Mouse (Mus musculus): Measurements from ENCODE around the gene Nr1h4. TPM values are rescaled to one million over a fixed set of nuclear protein-coding genes. Genes with fewer than 3 reads are reported as not detected.
A peak's percentile ranks its signal among the peaks of the same experiment; 100 is the strongest.
"Not testable (repeated sequence)": the region's sequence is repeated elsewhere in the genome, so short reads cannot be mapped to it uniquely, and the experiment has no call there.

The Nr1h4 gene
- polyA plus RNA-seq, 1 experiment from 2014 or later: not detected

DNA sequence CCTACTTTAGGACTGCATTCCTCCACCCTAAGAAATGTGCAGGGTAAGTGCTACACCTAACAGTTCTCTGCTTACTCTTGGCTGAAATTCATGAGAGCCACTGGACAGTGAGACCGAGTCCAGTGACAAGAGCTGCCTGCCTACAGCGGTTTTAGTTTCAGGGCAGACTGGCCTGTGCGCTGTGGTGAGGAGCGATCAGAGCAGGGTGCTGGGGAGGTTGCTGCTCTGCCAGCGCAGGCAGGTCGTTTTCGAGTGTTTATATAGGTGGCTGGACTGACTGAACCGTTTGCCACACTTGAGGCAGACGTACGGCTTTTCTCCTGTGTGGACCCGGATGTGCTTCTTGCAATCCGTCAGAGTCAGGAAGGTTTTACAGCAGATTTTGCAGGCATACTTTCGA, 21.5 kb upstream of the Nr1h4 start:
- H3K9me3 ChIP-seq (ENCODE audit: control insufficient read depth, low read length); H3K27me3 ChIP-seq (ENCODE audit: control insufficient read depth, insufficient read depth, low read length); H3K4me1 ChIP-seq (ENCODE audit: control insufficient read depth, insufficient read depth, low read length); H3K36me3 ChIP-seq (ENCODE audit: control insufficient read depth, insufficient read depth, low read length); ATAC-seq (ENCODE audit: insufficient read depth, low FRiP score, low TSS enrichment); H3K4me3 ChIP-seq (ENCODE audit: low read depth, low read length); H3K9ac ChIP-seq (ENCODE audit: low read length); DNase-seq (ENCODE audit: low spot score); H3K4me2 ChIP-seq (ENCODE audit: low read depth); H3K27ac ChIP-seq (ENCODE audit: low read depth, low read length): not testable (repeated sequence)
- 74% methylated on average over 12 of the region's 13 CpGs for WGBS

DNA sequence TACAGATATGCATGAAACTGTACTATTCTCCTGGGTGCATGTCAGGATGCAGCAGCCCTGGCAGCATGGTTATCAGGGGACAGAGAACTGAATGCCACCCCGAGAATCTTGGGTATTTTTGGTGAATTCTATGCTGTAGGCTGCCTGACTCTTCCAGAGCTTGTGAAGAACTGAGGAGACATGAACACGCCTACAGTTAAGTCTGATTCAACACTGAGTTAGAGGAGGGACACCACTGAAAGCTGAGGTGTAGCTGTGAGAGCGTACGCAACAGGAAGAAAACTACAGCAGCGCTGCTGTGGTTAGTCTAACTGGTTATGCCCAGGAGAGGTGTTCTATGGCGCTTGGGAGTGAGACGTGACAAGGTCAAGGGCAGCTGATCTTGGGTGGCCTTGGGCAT, 20.5 kb upstream of the Nr1h4 start:
- H3K4me2 ChIP-seq (ENCODE audit: low read depth); H3K27ac ChIP-seq (ENCODE audit: low read depth, low read length); H3K4me1 ChIP-seq (ENCODE audit: control insufficient read depth, insufficient read depth, low read length); ATAC-seq (ENCODE audit: insufficient read depth, low FRiP score, low TSS enrichment); H3K27me3 ChIP-seq (ENCODE audit: control insufficient read depth, insufficient read depth, low read length); H3K9me3 ChIP-seq (ENCODE audit: control insufficient read depth, low read length); DNase-seq (ENCODE audit: low spot score); H3K36me3 ChIP-seq (ENCODE audit: control insufficient read depth, insufficient read depth, low read length); H3K4me3 ChIP-seq (ENCODE audit: low read depth, low read length); H3K9ac ChIP-seq (ENCODE audit: low read length): not testable (repeated sequence)
- WGBS: 86% methylated on average over 7 of the region's 7 CpGs

DNA sequence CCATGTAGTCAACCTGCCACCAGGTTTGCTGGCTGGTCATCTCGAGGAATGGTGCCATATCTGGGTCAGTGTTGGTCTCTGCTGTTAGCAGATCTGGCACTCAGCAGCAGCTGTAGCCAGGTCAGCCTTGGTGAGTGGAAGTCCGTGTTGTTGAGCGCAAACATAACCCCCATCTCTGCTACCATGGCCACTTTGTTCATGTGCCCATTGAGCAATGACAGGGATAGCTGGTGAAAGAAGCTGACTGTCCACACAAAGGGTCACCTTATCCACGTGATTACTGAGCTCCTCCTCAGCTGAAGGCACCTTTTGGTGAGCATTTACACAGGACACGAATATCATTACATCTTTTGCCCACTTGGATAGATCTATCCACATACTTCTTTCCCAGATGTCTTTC, 19.6 kb upstream of the Nr1h4 start:
- Histone ChIP-seq H3K4me3 (ENCODE audit: low read depth, low read length) (no peak overlapping the region), H3K36me3 (ENCODE audit: control insufficient read depth, insufficient read depth, low read length) (no peaks in the 10 kb centered on the region), H3K27me3 (ENCODE audit: control insufficient read depth, insufficient read depth, low read length) (no peaks in the 10 kb centered on the region), H3K9me3 (ENCODE audit: control insufficient read depth, low read length) (no peaks in the 10 kb centered on the region), H3K27ac (ENCODE audit: low read depth, low read length) (no peak overlapping the region), H3K4me2 (ENCODE audit: low read depth) (no peak overlapping the region), H3K4me1 (ENCODE audit: control insufficient read depth, insufficient read depth, low read length) (no peaks in the 10 kb centered on the region), H3K9ac (ENCODE audit: low read length) (no peak overlapping the region)
- ATAC-seq (ENCODE audit: insufficient read depth, low FRiP score, low TSS enrichment) (no peak), DNase-seq (ENCODE audit: low spot score) (no peak)
- WGBS: 86% methylated on average over 5 of the region's 5 CpGs

DNA sequence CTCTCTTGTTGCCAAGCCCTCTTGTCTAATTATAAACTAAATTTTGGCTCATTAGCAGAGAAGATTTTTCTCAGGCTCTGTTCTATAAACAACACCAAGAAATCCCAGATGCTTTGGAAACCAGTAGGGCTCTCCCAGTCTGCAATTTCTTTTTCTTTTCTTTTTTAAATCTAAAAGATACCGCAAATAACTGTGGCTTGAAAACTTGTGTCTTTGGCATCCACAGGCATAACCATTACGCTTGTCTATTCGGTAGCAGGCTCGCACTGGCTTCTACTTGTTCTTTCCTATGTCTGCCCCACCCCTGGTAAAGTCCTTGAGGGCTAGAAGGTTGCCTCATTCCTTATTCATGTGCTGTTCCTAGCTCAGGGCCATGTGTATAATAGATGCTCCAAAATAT, 18.3 kb upstream of the Nr1h4 start:
- Histone ChIP-seq H3K36me3 (ENCODE audit: control insufficient read depth, insufficient read depth, low read length) (no peaks in the 10 kb centered on the region), H3K27me3 (ENCODE audit: control insufficient read depth, insufficient read depth, low read length) (no peaks in the 10 kb centered on the region), H3K27ac (ENCODE audit: low read depth, low read length) (no peak overlapping the region), H3K4me1 (ENCODE audit: control insufficient read depth, insufficient read depth, low read length) (no peaks in the 10 kb centered on the region), H3K4me2 (ENCODE audit: low read depth) (no peak overlapping the region), H3K4me3 (ENCODE audit: low read depth, low read length) (no peak overlapping the region), H3K9ac (ENCODE audit: low read length) (no peak overlapping the region), H3K9me3 (ENCODE audit: control insufficient read depth, low read length) (no peaks in the 10 kb centered on the region)
- no peak for DNase-seq (ENCODE audit: low spot score)
- ATAC-seq (ENCODE audit: insufficient read depth, low FRiP score, low TSS enrichment): no peak
- 87% methylated on average over 4 of the region's 4 CpGs for WGBS

DNA sequence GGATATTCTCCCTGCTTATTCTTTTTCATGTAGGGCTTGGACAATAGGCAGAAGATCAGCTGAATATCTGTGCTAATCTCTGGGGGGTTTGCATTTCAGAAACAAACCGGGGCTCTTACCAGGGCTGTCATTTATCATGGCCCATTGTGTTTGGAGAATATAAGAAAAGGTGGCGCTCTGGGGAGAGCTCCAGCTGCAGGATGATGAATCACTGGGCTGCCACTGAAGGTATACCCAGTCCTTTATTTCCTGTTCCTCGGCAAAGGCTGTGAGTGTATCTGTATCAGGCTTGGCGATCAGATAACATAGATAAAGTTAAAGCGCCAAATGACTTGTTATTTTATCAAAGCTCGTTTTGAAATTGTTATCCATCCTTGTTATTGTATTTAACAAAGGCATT, 14.6 kb upstream of the Nr1h4 start:
- Histone ChIP-seq H3K27ac (ENCODE audit: low read depth, low read length) (no peak overlapping the region), H3K36me3 (ENCODE audit: control insufficient read depth, insufficient read depth, low read length) (no peaks in the 10 kb centered on the region), H3K9me3 (ENCODE audit: control insufficient read depth, low read length) (no peaks in the 10 kb centered on the region), H3K9ac (ENCODE audit: low read length) (no peak overlapping the region), H3K4me2 (ENCODE audit: low read depth) (no peak overlapping the region), H3K27me3 (ENCODE audit: control insufficient read depth, insufficient read depth, low read length) (no peaks in the 10 kb centered on the region), H3K4me1 (ENCODE audit: control insufficient read depth, insufficient read depth, low read length) (no peaks in the 10 kb centered on the region), H3K4me3 (ENCODE audit: low read depth, low read length) (no peak overlapping the region)
- WGBS: 53% methylated on average over 6 of the region's 6 CpGs
- DNase-seq (ENCODE audit: low spot score) (peak; percentile 32), ATAC-seq (ENCODE audit: insufficient read depth, low FRiP score, low TSS enrichment) (no peak; the same call in 1 of the 2 replicates)

DNA sequence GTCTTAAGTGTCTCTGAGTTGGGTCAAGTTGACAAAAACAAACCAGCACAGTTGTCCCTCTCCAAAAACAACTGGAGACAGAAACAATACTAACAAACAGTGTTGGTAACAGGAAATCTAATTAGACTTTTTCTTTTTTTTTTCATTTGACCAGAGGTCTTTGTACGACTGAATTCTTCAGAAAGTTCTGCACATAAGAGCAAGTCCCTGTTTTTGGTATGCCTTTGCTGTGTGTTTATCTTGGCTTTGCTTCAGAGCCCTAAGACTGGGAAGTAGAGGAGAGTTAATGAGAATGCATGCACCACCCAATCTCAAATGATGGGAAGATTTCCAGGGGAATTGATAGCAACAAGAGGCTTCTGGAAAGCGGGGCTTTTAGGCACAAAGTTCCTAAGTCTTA, 13.6 kb upstream of the Nr1h4 start:
- WGBS: 79% methylated on average over 2 of the region's 2 CpGs
- DNase-seq (ENCODE audit: low spot score) (no peak), ATAC-seq (ENCODE audit: insufficient read depth, low FRiP score, low TSS enrichment) (no peak)
- no peak overlapping the region for H3K9ac ChIP-seq (ENCODE audit: low read length)
- H3K27me3 ChIP-seq (ENCODE audit: control insufficient read depth, insufficient read depth, low read length): no peaks in the 10 kb centered on the region
- H3K9me3 ChIP-seq (ENCODE audit: control insufficient read depth, low read length): no peaks in the 10 kb centered on the region
- no peak overlapping the region for H3K27ac ChIP-seq (ENCODE audit: low read depth, low read length)
- H3K4me3 ChIP-seq (ENCODE audit: low read depth, low read length): no peak overlapping the region
- H3K4me1 ChIP-seq (ENCODE audit: control insufficient read depth, insufficient read depth, low read length): no peaks in the 10 kb centered on the region
- H3K36me3 ChIP-seq (ENCODE audit: control insufficient read depth, insufficient read depth, low read length): no peaks in the 10 kb centered on the region
- H3K4me2 ChIP-seq (ENCODE audit: low read depth): no peak overlapping the region

DNA sequence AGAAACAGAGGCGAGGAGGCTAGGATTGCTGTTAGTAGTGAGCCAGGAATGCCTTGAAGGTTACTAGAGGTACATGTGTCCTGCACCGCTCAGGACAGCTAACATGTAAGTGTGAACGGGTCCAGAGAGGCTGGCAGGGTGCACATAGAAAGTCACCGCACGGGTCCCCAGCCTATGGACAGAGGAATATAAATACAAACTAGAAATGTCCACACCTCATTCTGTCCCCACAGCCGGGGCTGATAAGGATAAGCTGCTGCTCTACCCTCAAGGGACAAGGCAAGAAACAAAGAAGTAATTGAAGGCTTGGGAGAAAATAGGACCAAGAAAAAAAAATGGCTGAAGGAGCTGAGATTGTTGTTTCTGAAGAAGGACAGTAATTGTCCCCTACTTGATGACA, 10.5 kb upstream of the Nr1h4 start:
- no peaks in the 10 kb centered on the region for H3K9me3 ChIP-seq (ENCODE audit: control insufficient read depth, low read length)
- 75% methylated on average over 6 of the region's 6 CpGs for WGBS
- no peaks in the 10 kb centered on the region for H3K36me3 ChIP-seq (ENCODE audit: control insufficient read depth, insufficient read depth, low read length)
- no peak overlapping the region for H3K9ac ChIP-seq (ENCODE audit: low read length)
- H3K27me3 ChIP-seq (ENCODE audit: control insufficient read depth, insufficient read depth, low read length): no peaks in the 10 kb centered on the region
- no peak overlapping the region for H3K4me3 ChIP-seq (ENCODE audit: low read depth, low read length)
- ATAC-seq (ENCODE audit: insufficient read depth, low FRiP score, low TSS enrichment): no peak
- no peaks in the 10 kb centered on the region for H3K4me1 ChIP-seq (ENCODE audit: control insufficient read depth, insufficient read depth, low read length)
- DNase-seq (ENCODE audit: low spot score): no peak
- H3K4me2 ChIP-seq (ENCODE audit: low read depth): no peak overlapping the region
- no peak overlapping the region for H3K27ac ChIP-seq (ENCODE audit: low read depth, low read length)

DNA sequence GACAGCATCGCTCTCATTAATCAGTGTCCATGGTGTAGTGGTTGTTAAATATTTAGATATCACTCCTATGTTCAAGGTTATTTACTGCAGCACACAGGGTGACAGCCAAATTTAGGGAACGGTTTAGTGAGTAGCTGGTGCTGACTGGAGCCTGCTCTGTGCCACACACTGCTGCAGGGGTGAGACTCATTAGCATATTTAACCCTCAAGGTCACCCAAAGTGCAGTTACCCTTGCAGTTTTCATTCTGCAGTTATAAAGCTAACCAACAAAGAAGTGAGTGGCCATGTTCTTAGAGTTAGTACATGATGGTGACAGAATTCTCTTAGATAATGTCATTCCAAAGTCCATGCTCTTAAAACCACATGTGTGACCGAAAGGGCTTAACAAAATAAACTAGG, 8.9 kb upstream of the Nr1h4 start:
- DNase-seq (ENCODE audit: low spot score) (no peak), ATAC-seq (ENCODE audit: insufficient read depth, low FRiP score, low TSS enrichment) (no peak)
- no peaks in the 10 kb centered on the region for H3K9me3 ChIP-seq (ENCODE audit: control insufficient read depth, low read length)
- no peak overlapping the region for H3K27ac ChIP-seq (ENCODE audit: low read depth, low read length)
- no peaks in the 10 kb centered on the region for H3K4me1 ChIP-seq (ENCODE audit: control insufficient read depth, insufficient read depth, low read length)
- no peak overlapping the region for H3K4me3 ChIP-seq (ENCODE audit: low read depth, low read length)
- WGBS: 86% methylated on average over 3 of the region's 3 CpGs
- no peaks in the 10 kb centered on the region for H3K27me3 ChIP-seq (ENCODE audit: control insufficient read depth, insufficient read depth, low read length)
- no peak overlapping the region for H3K9ac ChIP-seq (ENCODE audit: low read length)
- H3K36me3 ChIP-seq (ENCODE audit: control insufficient read depth, insufficient read depth, low read length): no peaks in the 10 kb centered on the region
- no peak overlapping the region for H3K4me2 ChIP-seq (ENCODE audit: low read depth)

DNA sequence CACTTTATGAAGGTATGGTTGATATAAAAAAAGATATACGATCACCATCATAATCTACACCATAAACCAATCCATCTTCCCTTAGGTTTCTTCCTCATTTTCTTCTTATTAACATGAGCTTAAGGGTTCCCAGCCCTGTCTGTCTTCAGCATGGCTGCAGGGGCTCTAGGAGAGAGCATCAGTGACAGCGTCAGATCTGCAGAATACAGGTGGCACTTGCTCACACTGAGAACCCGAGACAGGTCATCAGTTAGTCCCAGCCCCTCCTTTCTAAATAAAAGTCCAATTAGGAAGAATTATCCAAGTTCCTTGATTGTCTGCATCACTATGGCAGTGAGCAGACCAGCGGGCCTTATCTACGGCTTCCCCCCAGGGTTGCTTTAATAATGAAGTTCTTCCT, 934 bp downstream of the Nr1h4 start:
- no peaks in the 10 kb centered on the region for H3K36me3 ChIP-seq (ENCODE audit: control insufficient read depth, insufficient read depth, low read length)
- H3K4me2 ChIP-seq (ENCODE audit: low read depth): no peak overlapping the region
- H3K27ac ChIP-seq (ENCODE audit: low read depth, low read length): no peak overlapping the region
- no peaks in the 10 kb centered on the region for H3K4me1 ChIP-seq (ENCODE audit: control insufficient read depth, insufficient read depth, low read length)
- no peaks in the 10 kb centered on the region for H3K9me3 ChIP-seq (ENCODE audit: control insufficient read depth, low read length)
- no peak overlapping the region for H3K4me3 ChIP-seq (ENCODE audit: low read depth, low read length)
- no peaks in the 10 kb centered on the region for H3K27me3 ChIP-seq (ENCODE audit: control insufficient read depth, insufficient read depth, low read length)
- ATAC-seq (ENCODE audit: insufficient read depth, low FRiP score, low TSS enrichment): no peak
- WGBS: 91% methylated on average over 5 of the region's 5 CpGs
- no peak overlapping the region for H3K9ac ChIP-seq (ENCODE audit: low read length)
- DNase-seq (ENCODE audit: low spot score): no peak
